Mouse (Mus musculus) forebrain, embryonic 13.5 days (tissue): Measurements from ENCODE around the gene Med26. TPM values are rescaled to one million over a fixed set of nuclear protein-coding genes. Genes with fewer than 3 reads are reported as not detected.

Experiments
- ATAC-seq: fragments of 200-750 bp; cut with Nextera tagmentation; 2 replicates; pipeline ENCODE4 v1.8.0; 2017
- H3K27ac ChIP-seq: fragments of 300-500 bp; sonication (generic); 2 replicates; pipeline ENCODE4 v1.5.1; 2015; ENCODE audit warnings: inconsistent platforms, mild to moderate bottlenecking, moderate library complexity
- H3K27me3 ChIP-seq: fragments of 300-500 bp; sonication (generic); 2 replicates; pipeline ENCODE4 v1.6.1; 2015; ENCODE audit warnings: mild to moderate bottlenecking, inconsistent platforms
- H3K36me3 ChIP-seq: fragments of 300-500 bp; sonication (generic); 2 replicates; pipeline ENCODE4 v1.6.1; 2015; ENCODE audit warnings: mild to moderate bottlenecking, inconsistent platforms; ENCODE audit not compliant: poor library complexity, severe bottlenecking
- H3K4me1 ChIP-seq: fragments of 300-500 bp; sonication (generic); 2 replicates; pipeline ENCODE4 v1.6.1; 2015; ENCODE audit warnings: inconsistent platforms
- H3K4me2 ChIP-seq: fragments of 300-500 bp; sonication (generic); 2 replicates; pipeline ENCODE4 v1.6.1; 2015; ENCODE audit warnings: inconsistent platforms, mild to moderate bottlenecking, moderate library complexity
- H3K4me3 ChIP-seq: fragments of 300-500 bp; sonication (generic); 2 replicates; pipeline ENCODE4 v1.5.1; 2015; ENCODE audit warnings: mild to moderate bottlenecking, inconsistent platforms
- H3K9ac ChIP-seq: fragments of 300-500 bp; sonication (generic); 2 replicates; pipeline ENCODE4 v1.6.1; 2015; ENCODE audit warnings: mild to moderate bottlenecking, inconsistent platforms
- H3K9me3 ChIP-seq: fragments of 300-500 bp; sonication (generic); replicated peaks from 2 replicates; pipeline ENCODE4 v1.6.1; 2016; ENCODE audit warnings: inconsistent platforms
- WGBS: fragments of 180-500 bp; shearing (Covaris S2); methylation state at CpG from one replicate; pipeline ENCODE4 v1.1.7; 2015; 5-methylcytosine and 5-hydroxymethylcytosine counted together
- polyA plus RNA-seq: library from polyadenylated mRNA; unstranded; fragments of >200 nt; fragmentation: Nextera tagmentation; extraction: Ambion mirVana; gene quantifications from 2 replicates; pipeline ENCODE4 v1.2.1, GENCODE M21; 2015

The Med26 gene
- polyA plus RNA-seq, 1 experiment from 2014 or later = 15.5 TPM

- Histone ChIP-seq H3K9me3 (no peaks in the 10 kb centered on the region), H3K27me3 (no peaks in the 10 kb centered on the region), H3K4me2 (peak overlapping the region; percentile 93), H3K36me3 (peaks cover 21% of the 10 kb centered on the region), H3K4me1 (peaks cover 32% of the 10 kb centered on the region), H3K27ac (no peak overlapping the region), H3K4me3 (peak overlapping the region; percentile 67), H3K9ac (peak overlapping the region; percentile 80)
- 6% methylated on average over 10 of the region's 10 CpGs for WGBS
- no peak for ATAC-seq
Measured at GRCm38 (mm10) chr8:72572507-72572906, 24.4 kb upstream of the Med26 start.

DNA sequence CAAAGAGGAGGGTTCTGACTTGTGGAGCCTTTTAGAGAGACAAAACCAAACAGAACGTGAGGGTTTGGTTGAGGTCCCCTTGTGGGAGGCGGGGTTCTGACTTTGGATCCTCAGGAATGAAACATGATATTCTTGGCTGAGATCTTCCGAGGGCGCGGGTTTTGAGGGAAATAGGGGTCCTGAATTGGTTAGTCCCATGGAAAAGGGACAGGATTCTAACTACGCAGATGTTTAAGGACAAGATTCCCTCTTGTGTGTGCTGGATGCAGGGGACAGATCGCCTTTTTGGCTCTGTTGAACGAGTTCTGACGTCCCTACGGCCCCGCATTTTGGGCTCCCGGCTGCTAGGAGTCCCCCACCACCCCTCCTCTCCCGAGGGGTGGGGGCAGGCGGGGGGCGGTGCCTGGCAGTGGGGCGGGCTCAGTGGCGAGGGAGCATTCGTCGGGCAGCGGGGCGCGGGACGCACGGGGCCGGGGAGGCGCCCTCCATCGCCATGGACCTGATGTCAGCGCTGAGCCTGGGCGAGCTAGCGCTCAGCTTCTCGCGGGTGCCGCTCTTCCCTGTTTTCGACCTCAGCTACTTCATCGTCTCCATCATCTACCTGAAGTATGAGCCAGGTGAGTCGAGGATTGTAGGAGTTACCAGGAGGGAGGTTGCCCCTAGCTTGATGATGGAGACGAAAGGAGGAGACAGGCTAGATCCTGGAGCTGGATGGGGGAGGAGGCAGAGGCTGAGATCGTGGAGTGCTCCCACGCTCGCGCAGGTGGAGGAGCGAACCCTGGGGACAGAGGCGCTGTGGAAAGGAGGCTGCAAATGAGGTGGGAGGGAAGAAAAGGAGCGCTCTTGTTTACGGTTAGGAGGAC lies 23.8 kb upstream of the Med26 start, which contains the start of gene Tmem38a:
TSS of gene Tmem38a (plus strand) at position 445 of the 863 bp plus-strand sequence.
- Histone ChIP-seq H3K36me3 (peaks cover 28% of the 10 kb centered on the region), H3K4me1 (peaks cover 32% of the 10 kb centered on the region), H3K4me3 (peak within 1 kb of the TSS; percentile 67), H3K27me3 (no peaks in the 10 kb centered on the region), H3K4me2 (peak within 1 kb of the TSS; percentile 93), H3K27ac (peak within 1 kb of the TSS; percentile 85), H3K9me3 (no peaks in the 10 kb centered on the region), H3K9ac (peak within 1 kb of the TSS; percentile 80)
- peak; percentile 8; the same call in 1 of the 2 replicates for ATAC-seq
- WGBS = 1% methylated on average over 42 of the region's 45 CpGs

- Histone ChIP-seq H3K4me1 (peaks cover 32% of the 10 kb centered on the region), H3K27me3 (no peaks in the 10 kb centered on the region), H3K27ac (peak within 1 kb of the TSS; percentile 85), H3K4me2 (peak within 1 kb of the TSS; percentile 93), H3K9me3 (no peaks in the 10 kb centered on the region), H3K36me3 (peaks cover 37% of the 10 kb centered on the region), H3K4me3 (peak within 1 kb of the TSS; percentile 67), H3K9ac (peak within 1 kb of the TSS; percentile 80)
- peak; percentile 97 for ATAC-seq
- WGBS = under 1% methylated on average over 52 of the region's 52 CpGs
Measured at GRCm38 (mm10) chr8:72570633-72571610, 22.9 kb upstream of the Med26 start, which contains the start of gene Smim7. Smim7 (minus strand) TSS chr8:72571088.

DNA sequence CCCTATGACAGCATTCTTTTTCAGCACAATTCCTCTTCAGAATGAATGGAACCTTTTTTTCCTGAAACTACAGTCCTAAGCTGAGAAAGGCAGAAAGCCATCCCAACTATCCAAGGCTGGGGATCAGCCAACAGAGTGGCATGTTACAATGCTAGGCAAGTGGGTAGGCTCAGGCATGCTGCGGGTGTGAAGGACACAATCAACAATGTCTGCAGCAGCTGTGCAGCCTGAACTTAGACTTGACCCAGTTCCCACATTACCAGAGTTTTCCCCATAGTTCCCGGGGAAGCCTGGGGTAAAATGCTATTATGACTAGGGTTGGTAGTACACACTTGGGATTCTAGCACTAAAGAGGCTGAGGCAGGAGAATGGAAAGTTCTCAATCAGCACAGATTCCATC lies 17.9 kb upstream of the Med26 start:
- 97% methylated on average over 2 of the region's 2 CpGs for WGBS
- peaks cover 71% of the 10 kb centered on the region for H3K36me3 ChIP-seq

DNA sequence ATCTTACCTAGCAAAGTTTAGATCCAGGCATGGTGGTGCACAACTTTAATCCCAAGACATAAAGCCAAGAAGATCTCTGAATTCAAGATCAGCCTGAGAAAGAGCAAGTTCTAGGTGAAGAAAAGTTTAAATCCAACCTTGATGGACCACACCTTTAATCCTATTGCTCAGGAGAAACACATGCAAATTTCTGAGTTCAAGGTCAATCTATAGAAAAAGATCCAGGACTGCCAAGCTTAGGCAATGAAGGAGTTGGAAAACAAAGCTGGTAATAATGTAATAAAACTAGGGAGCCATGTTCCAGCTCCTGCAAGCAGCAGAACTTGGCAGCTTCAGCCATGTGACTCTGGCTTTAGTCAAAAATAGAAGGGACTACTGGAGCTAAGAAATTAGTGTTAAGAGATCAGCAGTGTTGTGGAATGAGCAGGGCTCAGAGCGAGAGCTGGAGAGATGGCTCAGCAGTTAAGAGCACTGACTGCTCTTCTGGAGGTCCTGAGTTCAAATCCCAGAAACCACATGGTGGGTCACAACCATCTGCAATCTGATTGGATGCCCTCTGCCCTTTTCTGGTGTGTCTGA lies 13.1 kb upstream of the Med26 start:
- Histone ChIP-seq H3K27ac (no peak overlapping the region), H3K9me3 (no peaks in the 10 kb centered on the region), H3K9ac (no peak overlapping the region), H3K4me1 (no peaks in the 10 kb centered on the region), H3K36me3 (peaks cover 66% of the 10 kb centered on the region), H3K4me2 (no peak overlapping the region), H3K4me3 (no peak overlapping the region), H3K27me3 (no peaks in the 10 kb centered on the region)
- WGBS = 89% methylated on average over 1 of the region's 1 CpGs
- no peak for ATAC-seq

More for the DNA sequence above, 17.9 kb upstream of the Med26 start:
- H3K4me2 ChIP-seq = no peak overlapping the region
- ATAC-seq = no peak
- peaks cover 14% of the 10 kb centered on the region for H3K4me1 ChIP-seq
- H3K9me3 ChIP-seq = no peaks in the 10 kb centered on the region
- no peak overlapping the region for H3K4me3 ChIP-seq
- no peak overlapping the region for H3K27ac ChIP-seq
- no peak overlapping the region for H3K9ac ChIP-seq
- H3K27me3 ChIP-seq = no peaks in the 10 kb centered on the region

DNA sequence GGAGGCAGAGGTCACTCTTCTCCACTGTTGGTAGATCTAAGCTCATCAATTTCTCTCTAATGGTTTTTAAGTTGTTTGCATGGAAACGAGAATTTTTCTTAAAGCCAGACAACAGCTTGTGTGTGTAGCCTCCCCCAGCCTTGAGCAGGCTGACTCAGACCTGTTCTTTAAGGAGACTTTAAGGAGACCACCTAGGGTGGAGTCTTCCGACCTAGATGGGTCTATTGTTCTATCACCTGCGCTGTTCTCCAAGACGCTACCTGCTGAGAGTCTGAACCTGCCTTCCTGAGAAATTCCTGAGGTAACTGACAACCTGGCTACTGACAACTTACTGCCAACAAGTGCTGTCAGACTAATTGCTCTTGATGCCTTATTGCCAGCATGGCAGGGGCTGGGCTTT lies 7.7 kb upstream of the Med26 start:
- no peak overlapping the region for H3K4me2 ChIP-seq
- H3K27ac ChIP-seq = no peak overlapping the region
- H3K9me3 ChIP-seq = no peaks in the 10 kb centered on the region
- H3K4me1 ChIP-seq = no peaks in the 10 kb centered on the region
- no peaks in the 10 kb centered on the region for H3K27me3 ChIP-seq
- H3K36me3 ChIP-seq = peaks cover 42% of the 10 kb centered on the region
- 47% methylated on average over 4 of the region's 4 CpGs for WGBS
- ATAC-seq = no peak
- no peak overlapping the region for H3K4me3 ChIP-seq
- H3K9ac ChIP-seq = no peak overlapping the region

- peaks cover 32% of the 10 kb centered on the region for H3K4me1 ChIP-seq
- no peaks in the 10 kb centered on the region for H3K9me3 ChIP-seq
- H3K4me2 ChIP-seq = peak overlapping the region; percentile 99
- H3K27ac ChIP-seq = no peak overlapping the region
- H3K36me3 ChIP-seq = peaks cover 12% of the 10 kb centered on the region
- peak overlapping the region; percentile 84 for H3K4me3 ChIP-seq
- no peaks in the 10 kb centered on the region for H3K27me3 ChIP-seq
- 21% methylated on average over 5 of the region's 5 CpGs for WGBS
- no peak for ATAC-seq
- H3K9ac ChIP-seq = peak overlapping the region; percentile 99
Measured at GRCm38 (mm10) chr8:72549314-72549892, 1.3 kb upstream of the Med26 start.

DNA sequence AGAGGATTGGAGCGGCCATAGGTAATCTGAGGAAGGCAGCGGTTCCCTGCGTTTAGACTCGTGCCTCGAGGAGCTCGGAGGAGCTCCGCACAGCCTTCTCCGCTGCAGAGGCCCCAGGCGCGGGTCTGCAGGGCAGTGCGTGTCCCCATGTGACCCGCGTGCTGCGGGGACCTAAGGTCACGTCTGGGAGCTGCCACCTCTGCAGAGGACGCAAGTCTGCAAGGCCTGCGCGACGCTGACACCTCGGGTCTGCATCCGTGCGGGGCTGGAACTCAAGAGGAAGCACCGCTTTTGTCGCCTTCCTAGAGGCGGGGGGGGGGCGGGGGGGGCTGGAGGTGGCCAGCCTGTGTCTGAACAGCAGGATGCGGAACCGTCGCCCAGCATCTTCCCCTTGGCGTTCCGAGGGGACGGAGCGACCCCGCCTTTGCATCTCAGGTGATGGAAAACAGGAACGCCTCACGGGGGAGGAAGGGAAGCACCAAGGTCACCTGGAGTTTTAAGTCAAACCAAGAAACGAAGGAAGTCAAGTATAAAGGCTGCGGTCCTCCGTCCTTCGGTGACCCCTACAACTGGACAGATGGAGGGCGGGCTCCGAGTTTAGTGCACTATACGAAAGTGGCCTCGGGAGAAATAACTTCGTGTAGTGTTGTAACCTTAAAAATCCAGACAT lies 709 bp upstream of the Med26 start:
- peak overlapping the region; percentile 99 for H3K9ac ChIP-seq
- no peaks in the 10 kb centered on the region for H3K27me3 ChIP-seq
- H3K4me2 ChIP-seq = peak overlapping the region; percentile 99
- peaks cover 35% of the 10 kb centered on the region for H3K4me1 ChIP-seq
- H3K4me3 ChIP-seq = peak overlapping the region; percentile 84
- no peaks in the 10 kb centered on the region for H3K9me3 ChIP-seq
- ATAC-seq = no peak
- H3K36me3 ChIP-seq = peaks cover 18% of the 10 kb centered on the region
- peak overlapping the region; percentile 87 for H3K27ac ChIP-seq
- WGBS = under 1% methylated on average over 45 of the region's 45 CpGs

GRCm38 (mm10) chr8:72547122-72547801 lies 808 bp downstream of the Med26 start:
- WGBS = 1% methylated on average over 27 of the region's 27 CpGs

GRCm38 (mm10) chr8:72539234-72539633 lies 8.8 kb downstream of the Med26 start:
- Histone ChIP-seq H3K27me3 (no peaks in the 10 kb centered on the region), H3K9me3 (no peaks in the 10 kb centered on the region), H3K9ac (no peak overlapping the region), H3K36me3 (peaks cover 5% of the 10 kb centered on the region; the same call in 1 of the 2 replicates), H3K4me2 (no peak overlapping the region), H3K4me1 (peaks cover 3% of the 10 kb centered on the region; the same call in 1 of the 2 replicates), H3K4me3 (no peak overlapping the region), H3K27ac (no peak overlapping the region)
- no peak for ATAC-seq

More at GRCm38 (mm10) chr8:72547122-72547801, 808 bp downstream of the Med26 start:
- Histone ChIP-seq H3K4me2 (peak overlapping the region; percentile 99), H3K36me3 (peaks cover 11% of the 10 kb centered on the region; the same call in 1 of the 2 replicates), H3K27me3 (no peaks in the 10 kb centered on the region), H3K27ac (peak overlapping the region; percentile 73), H3K9me3 (no peaks in the 10 kb centered on the region), H3K4me3 (peak overlapping the region; percentile 84), H3K4me1 (peaks cover 35% of the 10 kb centered on the region), H3K9ac (peak overlapping the region; percentile 99)
- peak; percentile 6; the same call in 1 of the 2 replicates for ATAC-seq
